Mouse (Mus musculus) forebrain, postnatal 0 days (tissue): ENCODE data around the gene Hcn2. TPM values are rescaled to one million over a fixed set of nuclear protein-coding genes. Genes with fewer than 3 reads are reported as not detected.

Experiments
- ATAC-seq: fragments of 200-750 bp; cut with Nextera tagmentation; 2 replicates; pipeline ENCODE4 v1.8.0; 2017; ENCODE audit warnings: mild to moderate bottlenecking, moderate library complexity
- DNase-seq: peaks from one replicate; pipeline ENCODE4 v3.0.0-alpha.2; 2015
- H3K27ac ChIP-seq: fragments of 300-500 bp; sonication (generic); 2 replicates; pipeline ENCODE4 v1.5.1; 2014; ENCODE audit warnings: low read depth, mild to moderate bottlenecking, antibody characterized with exemption, low read length, moderate library complexity, mixed read lengths
- H3K27me3 ChIP-seq: fragments of 300-500 bp; sonication (generic); 2 replicates; pipeline ENCODE4 v1.6.1; 2014; ENCODE audit warnings: mild to moderate bottlenecking, low read length, mixed read lengths; ENCODE audit not compliant: insufficient read depth
- H3K36me3 ChIP-seq: fragments of 300-500 bp; sonication (generic); 2 replicates; pipeline ENCODE4 v1.6.1; 2014; ENCODE audit warnings: mild to moderate bottlenecking, moderate library complexity; ENCODE audit not compliant: insufficient read depth
- H3K4me1 ChIP-seq: fragments of 300-500 bp; sonication (generic); 2 replicates; pipeline ENCODE4 v1.6.1; 2014; ENCODE audit warnings: antibody characterized with exemption; ENCODE audit not compliant: insufficient read depth
- H3K4me2 ChIP-seq: fragments of 300-500 bp; sonication (generic); 2 replicates; pipeline ENCODE4 v1.6.1; 2014; ENCODE audit warnings: low read depth, mild to moderate bottlenecking, moderate library complexity
- H3K4me3 ChIP-seq: fragments of 300-500 bp; sonication (generic); 2 replicates; pipeline ENCODE4 v1.5.1; 2014; ENCODE audit warnings: low read depth, low read length, mixed read lengths
- H3K9ac ChIP-seq: fragments of 300-500 bp; sonication (generic); 2 replicates; pipeline ENCODE4 v1.6.1; 2014; ENCODE audit warnings: mild to moderate bottlenecking
- H3K9me3 ChIP-seq: fragments of 300-500 bp; sonication (generic); 2 replicates; pipeline ENCODE4 v1.6.1; 2016; ENCODE audit warnings: low read length
- CTCF ChIP-seq: sonication (generic); IDR thresholded peaks from 2 replicates; pipeline ENCODE4 v1.5.1; 2016; ENCODE audit warnings: antibody characterized with exemption, control low read depth, low read depth
- WGBS: fragments of 180-500 bp; shearing (Covaris S2); extraction: QIAGEN DNeasy Blood & Tissue Kit; methylation state at CpG from one replicate; pipeline ENCODE4 v1.1.7; 2014; 5-methylcytosine and 5-hydroxymethylcytosine counted together
- polyA plus RNA-seq: library from polyadenylated mRNA; unstranded; fragments of >200 nt; fragmentation: Nextera tagmentation; extraction: Ambion mirVana; gene quantifications from 2 replicates; pipeline ENCODE4 v1.2.1, GENCODE M21; 2015
- total RNA-seq: library from RNA; depleted of rRNA; stranded (reverse); fragments of >200 nt; gene quantifications from 2 replicates; pipeline ENCODE4 v1.2.3, GENCODE M21; 2014; rRNA removed

Hcn2 gene
- total and polyA plus RNA-seq, 2 experiments from 2014 or later = 4.7 to 34.5 TPM

DNA sequence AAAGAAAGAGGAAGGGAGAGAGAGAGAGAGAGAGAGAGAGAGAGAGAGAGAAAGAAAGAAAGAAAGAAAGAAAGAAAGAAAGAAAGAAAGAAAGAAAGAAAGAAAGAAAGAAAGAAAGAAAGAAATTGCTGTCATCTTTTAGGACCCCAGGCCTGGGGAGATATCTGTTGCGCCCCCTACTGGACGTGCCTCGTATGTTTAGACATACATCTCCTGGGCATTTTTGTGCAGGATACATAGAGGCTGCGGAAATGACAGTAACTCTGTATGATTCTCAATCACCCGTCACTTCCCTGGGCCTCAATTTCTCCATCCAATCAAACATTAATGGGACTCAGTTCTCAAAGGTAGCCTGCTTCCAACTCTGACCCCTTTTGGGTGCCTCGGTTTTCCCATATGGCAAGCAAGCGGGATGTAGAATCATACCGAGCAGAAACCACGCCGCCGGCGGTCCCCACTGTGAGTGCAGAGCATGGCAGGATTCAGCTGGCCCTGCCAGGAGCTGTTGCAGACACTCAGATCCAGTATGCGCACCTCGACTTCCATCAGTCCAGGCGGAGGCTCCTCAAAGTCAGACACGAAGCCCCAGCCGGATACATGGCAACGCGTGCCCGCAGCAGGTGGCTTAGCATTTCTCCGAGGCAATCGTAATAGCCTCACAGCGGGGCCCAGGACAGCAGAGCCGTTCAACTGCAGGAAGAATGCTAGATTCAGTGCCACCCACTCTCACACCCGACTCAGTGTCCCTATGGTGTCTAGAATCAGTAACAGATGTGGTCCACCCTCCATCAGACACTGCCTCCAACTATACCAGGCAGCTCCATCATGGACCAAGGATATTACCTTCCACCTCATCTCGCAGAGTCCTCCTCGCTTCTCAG is 67.7 kb downstream of the Hcn2 start:
- peak; percentile 50 for TF ChIP-seq CTCF
- no peak overlapping the region for H3K4me3 ChIP-seq
- no peaks in the 10 kb centered on the region for H3K4me1 ChIP-seq
- no peaks in the 10 kb centered on the region; the same call in 1 of the 2 replicates for H3K27me3 ChIP-seq
- H3K4me2 ChIP-seq = no peak overlapping the region
- no peaks in the 10 kb centered on the region for H3K9me3 ChIP-seq
- 41% methylated on average over 27 of the region's 27 CpGs for WGBS
- H3K27ac ChIP-seq = no peak overlapping the region
- DNase-seq (no peak), ATAC-seq (no peak)
- H3K9ac ChIP-seq = no peak overlapping the region
- H3K36me3 ChIP-seq = no peaks in the 10 kb centered on the region

Other genes starting within 250 kb of the Hcn2 start
- not detected in 2 replicates for gene Vmn2r83, start 247.9 kb upstream of the Hcn2 start, total RNA-seq
- gene Vmn2r83, start 247.9 kb upstream of the Hcn2 start, polyA plus RNA-seq = not detected in 2 replicates
- 18.5 and 24.1 TPM in 2 replicates for gene Plpp2, start 182.8 kb upstream of the Hcn2 start, total RNA-seq
- gene Plpp2, start 182.8 kb upstream of the Hcn2 start, polyA plus RNA-seq = 11.0 and 13.1 TPM in 2 replicates
- 70.0 and 73.0 TPM in 2 replicates for gene Mier2, start 161.4 kb upstream of the Hcn2 start, total RNA-seq
- gene Mier2, start 161.4 kb upstream of the Hcn2 start, polyA plus RNA-seq = 37.5 and 38.6 TPM in 2 replicates
- not detected in 2 replicates for gene Theg, start 129.3 kb upstream of the Hcn2 start, total RNA-seq
- gene Theg, start 129.3 kb upstream of the Hcn2 start, polyA plus RNA-seq = not detected in 2 replicates
- gene C2cd4c, start 102.6 kb upstream of the Hcn2 start, total RNA-seq = 22.2 and 26.7 TPM in 2 replicates
- gene C2cd4c, start 102.6 kb upstream of the Hcn2 start, polyA plus RNA-seq = 0.65 and 0.69 TPM in 2 replicates
- gene Shc2, start 78.7 kb upstream of the Hcn2 start, total RNA-seq = 45.3 and 54.7 TPM in 2 replicates
- gene Shc2, start 78.7 kb upstream of the Hcn2 start, polyA plus RNA-seq = 11.3 and 16.9 TPM in 2 replicates
- gene Odf3l2, start 70.9 kb upstream of the Hcn2 start, total RNA-seq = 0.38 and 0.52 TPM in 2 replicates
- 0.44 and 0.81 TPM in 2 replicates for gene Odf3l2, start 70.9 kb upstream of the Hcn2 start, polyA plus RNA-seq
- gene Madcam1, start 52.1 kb upstream of the Hcn2 start, total RNA-seq = 0.38 and 0.95 TPM in 2 replicates
- 0.67 and 0.70 TPM in 2 replicates for gene Madcam1, start 52.1 kb upstream of the Hcn2 start, polyA plus RNA-seq
- gene Tpgs1, start 47.3 kb upstream of the Hcn2 start, total RNA-seq = 64.2 and 91.5 TPM in 2 replicates
- gene Tpgs1, start 47.3 kb upstream of the Hcn2 start, polyA plus RNA-seq = 128 and 148 TPM in 2 replicates
- 61.9 and 69.9 TPM in 2 replicates for gene Cdc34, start 34.4 kb upstream of the Hcn2 start, total RNA-seq
- 67.9 and 76.5 TPM in 2 replicates for gene Cdc34, start 34.4 kb upstream of the Hcn2 start, polyA plus RNA-seq
- 2.5 and 3.3 TPM in 2 replicates for gene Gzmm, start 27.6 kb upstream of the Hcn2 start, total RNA-seq
- 1.1 and 1.3 TPM in 2 replicates for gene Gzmm, start 27.6 kb upstream of the Hcn2 start, polyA plus RNA-seq
- 960 and 1,112 TPM in 2 replicates for gene Bsg, start 12.1 kb upstream of the Hcn2 start, total RNA-seq
- gene Bsg, start 12.1 kb upstream of the Hcn2 start, polyA plus RNA-seq = 1,015 and 1,046 TPM in 2 replicates
- 27.8 and 34.9 TPM in 2 replicates for gene Polrmt, start 29.9 kb downstream of the Hcn2 start, total RNA-seq
- gene Polrmt, start 29.9 kb downstream of the Hcn2 start, polyA plus RNA-seq = 27.3 and 30.2 TPM in 2 replicates
- gene Fgf22, start 38.4 kb downstream of the Hcn2 start, total RNA-seq = 0.62 and 1.0 TPM in 2 replicates
- 0.99 and 1.7 TPM in 2 replicates for gene Fgf22, start 38.4 kb downstream of the Hcn2 start, polyA plus RNA-seq
- 54.1 and 88.3 TPM in 2 replicates for gene Rnf126, start 50.3 kb downstream of the Hcn2 start, total RNA-seq
- 131 and 143 TPM in 2 replicates for gene Rnf126, start 50.3 kb downstream of the Hcn2 start, polyA plus RNA-seq
- gene Fstl3, start 60.6 kb downstream of the Hcn2 start, total RNA-seq = 2.1 and 4.5 TPM in 2 replicates
- gene Fstl3, start 60.6 kb downstream of the Hcn2 start, polyA plus RNA-seq = 1.7 and 2.8 TPM in 2 replicates
- gene Prss57, start 74.3 kb downstream of the Hcn2 start, total RNA-seq = 0.31 TPM in 1 of 2 replicates, not detected in the other
- gene Prss57, start 74.3 kb downstream of the Hcn2 start, polyA plus RNA-seq = 0.35 and 0.67 TPM in 2 replicates
- gene Palm, start 76.9 kb downstream of the Hcn2 start, total RNA-seq = 154 and 178 TPM in 2 replicates
- 351 and 365 TPM in 2 replicates for gene Palm, start 76.9 kb downstream of the Hcn2 start, polyA plus RNA-seq
- 0.24 and 0.77 TPM in 2 replicates for gene Misp, start 104.4 kb downstream of the Hcn2 start, total RNA-seq
- gene Misp, start 104.4 kb downstream of the Hcn2 start, polyA plus RNA-seq = 0.09 and 0.41 TPM in 2 replicates
- 92.9 and 97.3 TPM in 2 replicates for gene Ptbp1, start 137.8 kb downstream of the Hcn2 start, total RNA-seq
- 53.7 and 55.7 TPM in 2 replicates for gene Ptbp1, start 137.8 kb downstream of the Hcn2 start, polyA plus RNA-seq
- 4.9 and 7.8 TPM in 2 replicates for gene Prtn3, start 157.8 kb downstream of the Hcn2 start, total RNA-seq
- 14.9 and 15.4 TPM in 2 replicates for gene Prtn3, start 157.8 kb downstream of the Hcn2 start, polyA plus RNA-seq
- gene Plppr3, start 158.0 kb downstream of the Hcn2 start, total RNA-seq = 427 and 473 TPM in 2 replicates
- 309 and 328 TPM in 2 replicates for gene Plppr3, start 158.0 kb downstream of the Hcn2 start, polyA plus RNA-seq
- gene Elane, start 169.6 kb downstream of the Hcn2 start, total RNA-seq = not detected in 2 replicates
- 0.15 TPM in 1 of 2 replicates, not detected in the other for gene Elane, start 169.6 kb downstream of the Hcn2 start, polyA plus RNA-seq
- not detected in 2 replicates for gene Cfd, start 174.2 kb downstream of the Hcn2 start, total RNA-seq
- not detected in 2 replicates for gene Cfd, start 174.2 kb downstream of the Hcn2 start, polyA plus RNA-seq
- 47.0 and 60.9 TPM in 2 replicates for gene Med16, start 192.3 kb downstream of the Hcn2 start, total RNA-seq
- 46.1 and 56.0 TPM in 2 replicates for gene Med16, start 192.3 kb downstream of the Hcn2 start, polyA plus RNA-seq
- gene Gm26602, start 194.2 kb downstream of the Hcn2 start, total RNA-seq = not detected in 2 replicates
- 34.4 and 39.2 TPM in 2 replicates for gene Gm26602, start 194.2 kb downstream of the Hcn2 start, polyA plus RNA-seq
- gene Kiss1r, start 200.3 kb downstream of the Hcn2 start, total RNA-seq = 4.2 and 5.4 TPM in 2 replicates
- gene Kiss1r, start 200.3 kb downstream of the Hcn2 start, polyA plus RNA-seq = 3.4 and 3.6 TPM in 2 replicates
- gene R3hdm4, start 204.6 kb downstream of the Hcn2 start, total RNA-seq = 117 and 129 TPM in 2 replicates
- 282 and 333 TPM in 2 replicates for gene R3hdm4, start 204.6 kb downstream of the Hcn2 start, polyA plus RNA-seq
- gene Arid3a, start 210.4 kb downstream of the Hcn2 start, total RNA-seq = 7.1 and 7.9 TPM in 2 replicates
- 1.0 and 2.1 TPM in 2 replicates for gene Arid3a, start 210.4 kb downstream of the Hcn2 start, polyA plus RNA-seq
- 58.2 and 84.6 TPM in 2 replicates for gene Wdr18, start 243.5 kb downstream of the Hcn2 start, total RNA-seq
- gene Wdr18, start 243.5 kb downstream of the Hcn2 start, polyA plus RNA-seq = 91.9 and 107 TPM in 2 replicates